Mouse (Mus musculus) liver, adult 2 months (tissue): ENCODE data around the gene Ssu72.

Source experiments
- CTCF ChIP-seq: fragments of 200-500 bp; IDR thresholded peaks from 2 replicates; pipeline ENCODE4 v1.5.1; 2011; ENCODE audit warnings: low read depth, low read length, control low read depth
- POLR2A ChIP-seq: fragments of 200-500 bp; IDR thresholded peaks from 2 replicates; pipeline ENCODE4 v1.6.1; 2011; ENCODE audit warnings: low read length, control low read depth; ENCODE audit not compliant: insufficient read depth; ENCODE audit errors: extremely low read depth

- TF ChIP-seq CTCF, result no peak
- no peak for TF ChIP-seq POLR2A
Measured at GRCm38 (mm10) chr4:155704721-155705591, at the start of gene Ssu72.
